Mouse (Mus musculus): ENCODE measurements around the gene Srgap1.

Gene Srgap1

DNA sequence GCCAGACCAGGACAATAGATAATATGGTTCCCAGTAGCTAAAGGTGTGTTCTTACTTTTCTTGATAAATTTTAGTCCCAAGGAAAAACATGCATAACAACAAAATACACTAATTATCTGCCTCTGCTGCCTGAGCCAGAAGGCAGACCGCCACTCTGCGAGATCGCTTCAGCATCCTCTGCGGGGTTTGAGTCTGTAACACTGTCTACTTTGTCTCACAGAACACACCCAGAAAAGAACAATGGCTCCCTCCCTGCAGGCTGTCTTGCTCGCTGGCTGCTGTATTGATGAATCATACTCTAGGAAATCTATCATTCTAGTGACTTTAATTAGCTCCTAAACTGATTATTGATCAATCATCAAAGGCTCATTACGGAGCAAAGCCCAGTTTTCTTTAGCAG, 164.7 kb downstream of the Srgap1 start:
- no peak for DNase-seq (ENCODE audit: low read depth, low spot score)

DNA sequence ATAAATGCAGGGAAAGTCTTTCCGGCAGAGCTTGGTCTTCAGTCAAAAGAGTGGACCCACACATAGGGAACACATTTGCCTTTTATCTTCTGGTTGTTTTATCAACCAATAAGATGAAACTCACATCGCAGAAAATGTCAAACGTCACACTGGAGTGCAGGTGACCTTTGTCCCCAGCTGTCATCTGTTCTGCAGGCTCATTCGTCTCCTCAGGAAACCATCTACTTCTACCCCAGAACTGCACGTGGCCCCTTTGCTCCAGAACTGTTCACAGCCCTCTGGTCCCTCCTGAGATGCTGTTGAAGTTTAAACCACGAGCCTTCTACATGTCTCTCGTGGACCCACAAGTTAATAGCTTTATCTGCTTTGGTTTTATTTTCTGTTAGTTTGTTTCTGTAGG, 168.3 kb downstream of the Srgap1 start:
- DNase-seq (ENCODE audit: low read depth, low spot score): no peak

DNA sequence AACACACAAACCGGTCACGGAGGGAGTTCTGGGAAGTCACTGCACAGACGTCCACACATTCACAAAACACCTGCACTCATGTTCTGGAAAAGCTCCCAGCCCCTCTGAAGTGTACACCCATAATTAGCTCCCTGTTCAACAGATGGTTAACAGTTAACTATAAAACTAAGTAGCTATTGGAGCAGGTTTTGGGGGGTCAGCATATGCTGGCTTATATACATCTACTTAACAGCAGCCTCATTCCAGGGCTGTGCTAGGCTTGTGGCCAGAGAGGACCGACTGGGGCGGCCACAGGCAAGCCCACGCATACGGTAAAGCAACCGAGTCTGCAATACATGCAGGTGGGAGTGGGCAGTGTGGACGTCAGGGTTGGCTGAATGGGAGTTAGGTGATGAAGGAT, 169.2 kb downstream of the Srgap1 start:
- no peak for DNase-seq (ENCODE audit: low read depth, low spot score)

DNA sequence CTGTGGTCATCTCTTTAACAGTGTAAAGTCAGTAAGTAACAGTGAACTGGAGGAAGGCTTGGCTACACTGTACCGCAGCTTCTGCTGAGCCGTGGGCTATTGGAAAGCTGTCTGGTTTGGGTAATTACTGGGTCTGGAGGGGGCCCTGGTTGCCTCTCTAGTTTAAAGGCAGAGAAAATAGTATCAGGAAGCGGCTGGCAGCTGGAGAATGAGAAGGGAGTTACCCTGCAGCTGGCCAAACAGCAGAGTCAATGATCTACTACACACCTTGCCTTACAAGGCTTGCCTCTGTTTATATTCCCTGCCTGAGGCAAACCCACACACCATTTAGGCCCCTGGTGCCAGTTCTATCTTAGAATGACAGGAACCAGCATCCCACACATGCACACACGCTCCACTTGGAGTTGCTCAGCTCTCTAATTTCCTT, 174.0 kb downstream of the Srgap1 start:
- no peak for DNase-seq (ENCODE audit: low read depth, low spot score)

DNA sequence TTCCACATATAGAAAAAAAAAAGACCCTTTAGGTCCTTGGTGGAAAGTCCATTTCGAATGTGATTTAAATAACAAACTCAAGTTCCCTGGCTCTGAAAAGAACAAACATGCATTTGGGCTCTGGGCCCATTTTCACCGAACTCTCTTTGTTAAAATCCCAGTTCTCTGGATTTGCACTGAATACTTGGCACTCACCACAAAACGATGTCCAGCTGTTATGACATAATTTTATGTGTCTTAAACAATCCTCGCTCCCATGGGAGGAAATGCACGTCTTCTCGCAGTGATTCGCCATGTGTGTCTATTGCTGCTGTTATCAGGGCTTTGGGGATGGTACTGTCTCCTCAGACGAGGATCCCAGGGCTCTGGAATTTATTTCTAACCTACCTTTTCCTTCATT, 177.2 kb downstream of the Srgap1 start:
- no peak for DNase-seq (ENCODE audit: low read depth, low spot score)

DNA sequence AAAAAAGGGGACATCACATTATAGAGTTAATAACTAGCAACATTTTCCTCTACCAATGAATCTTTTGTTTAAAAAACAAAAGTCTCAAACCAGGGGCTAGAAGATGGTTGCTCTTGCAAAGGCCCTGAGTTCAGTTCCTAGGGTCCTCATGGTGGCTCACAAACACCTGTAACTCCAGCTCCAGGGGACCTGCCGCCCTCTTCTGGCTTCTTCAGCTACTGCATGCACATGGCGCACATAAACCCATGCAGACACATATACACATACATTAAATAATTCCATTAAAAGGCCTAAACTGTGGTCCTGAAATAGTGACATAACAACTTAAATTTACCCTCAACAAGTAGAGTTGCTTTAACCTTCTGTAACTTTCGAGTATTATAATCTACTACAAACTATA, 178.9 kb downstream of the Srgap1 start:
- no peak for DNase-seq (ENCODE audit: low read depth, low spot score)

DNA sequence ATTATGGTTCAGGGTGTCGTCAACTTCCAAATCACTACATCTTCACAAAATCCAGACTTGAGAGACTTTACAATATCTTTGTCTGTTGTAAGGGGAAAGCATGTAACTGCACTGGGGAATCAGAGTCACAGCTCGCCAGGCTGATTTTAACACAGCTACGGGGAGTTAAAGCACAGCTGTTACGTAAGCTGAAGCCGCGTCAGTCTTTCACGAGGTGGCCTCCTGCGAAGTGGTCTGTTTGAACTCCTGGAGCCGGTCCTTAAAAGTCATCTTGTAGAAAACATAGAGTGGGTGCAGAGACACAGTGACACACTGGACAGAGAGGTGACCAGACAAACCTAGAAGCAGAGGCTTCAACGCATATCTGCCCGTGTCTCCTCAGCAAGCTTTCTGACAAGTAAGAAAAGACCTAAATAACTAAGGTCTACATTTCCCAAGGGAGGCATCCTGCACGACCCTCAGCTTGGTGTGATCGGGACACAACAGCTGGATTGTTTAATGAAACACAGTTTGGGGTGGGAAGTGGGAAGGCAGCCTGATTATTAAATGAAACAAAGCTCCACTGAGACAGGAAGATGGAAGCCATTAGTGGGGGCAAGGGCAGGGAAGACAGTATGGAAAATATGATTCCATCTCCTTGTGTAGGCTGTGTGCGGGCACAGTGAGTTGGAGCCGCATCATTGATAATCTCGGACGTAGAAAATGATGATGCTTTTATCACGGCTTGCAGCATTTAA, 181.4 kb downstream of the Srgap1 start:
- no peak for DNase-seq (ENCODE audit: low read depth, low spot score)

DNA sequence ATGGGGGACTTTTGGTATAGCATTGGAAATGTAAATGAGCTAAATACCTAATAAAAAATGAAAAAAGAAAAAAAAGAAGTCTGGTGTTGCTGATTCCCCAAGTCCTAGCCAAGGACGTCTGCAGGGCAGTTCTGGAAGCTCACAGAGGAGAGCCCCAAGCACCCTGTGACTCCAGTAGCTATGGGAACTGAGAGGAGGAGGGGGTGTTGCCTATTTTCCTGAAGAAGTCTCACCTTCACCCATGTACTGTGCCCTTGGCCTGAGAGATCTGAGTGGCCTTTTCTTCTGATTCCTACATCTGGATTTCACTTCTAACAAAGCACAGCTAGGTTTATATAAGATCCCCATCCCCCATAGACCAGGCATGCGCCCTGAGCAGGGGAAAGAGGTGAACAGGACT, 186.2 kb downstream of the Srgap1 start:
- DNase-seq (ENCODE audit: low read depth, low spot score): no peak

DNA sequence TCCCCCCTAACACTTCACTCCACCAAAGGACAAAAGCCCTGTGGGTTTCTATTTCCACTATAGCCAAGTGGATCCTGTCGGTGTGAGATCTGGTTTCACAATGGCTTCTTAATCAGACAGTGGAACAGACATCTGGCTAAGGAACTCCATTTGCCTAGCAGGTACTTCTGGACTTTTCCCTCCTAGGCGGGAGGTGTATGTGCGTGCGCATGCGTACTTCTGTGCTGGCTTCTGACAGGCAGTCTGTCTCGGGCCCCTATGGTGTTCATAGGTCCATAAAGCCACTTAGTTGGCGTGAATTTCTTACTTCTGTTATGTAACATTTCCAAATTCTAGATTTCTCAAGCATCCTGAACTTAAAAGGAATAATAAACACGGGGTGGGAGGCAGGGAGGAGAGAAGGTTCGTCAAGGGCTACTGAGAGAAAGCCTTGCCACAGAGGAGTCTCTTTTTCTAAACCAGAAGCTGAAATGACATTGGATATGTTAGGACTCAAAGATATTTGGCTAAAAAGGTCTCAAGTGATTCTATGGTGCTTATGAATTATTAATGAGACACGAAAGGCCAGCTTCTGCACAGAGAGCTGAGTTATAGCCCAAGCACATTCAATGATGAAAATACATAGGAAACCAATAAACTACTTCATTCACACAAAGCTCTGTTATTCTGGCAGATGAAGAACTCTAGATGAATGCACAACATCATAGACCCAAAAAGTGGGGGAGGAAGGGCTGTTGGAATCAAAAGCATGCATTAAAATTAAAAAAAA, 187.1 kb downstream of the Srgap1 start:
- DNase-seq (ENCODE audit: low read depth, low spot score): no peak

DNA sequence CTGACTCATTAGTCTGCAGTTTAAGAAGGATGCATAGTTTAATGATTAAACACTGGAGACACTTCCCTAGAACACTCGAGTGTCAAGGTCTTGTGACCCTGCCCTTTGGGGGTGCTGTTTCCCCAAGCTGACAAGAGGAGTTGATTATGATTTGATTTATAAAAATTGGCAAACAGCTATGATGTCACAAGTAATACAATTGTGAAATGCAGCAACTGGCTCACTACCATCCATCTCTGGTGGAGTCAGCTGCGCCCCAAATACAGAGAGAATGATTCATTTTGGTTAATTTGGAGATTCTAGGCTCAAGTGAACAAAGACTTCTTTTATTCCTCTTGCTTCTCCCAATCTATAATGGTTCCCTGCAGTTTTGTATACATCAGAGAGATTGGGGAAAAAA, 188.2 kb downstream of the Srgap1 start:
- DNase-seq (ENCODE audit: low read depth, low spot score): peak; percentile 33

DNA sequence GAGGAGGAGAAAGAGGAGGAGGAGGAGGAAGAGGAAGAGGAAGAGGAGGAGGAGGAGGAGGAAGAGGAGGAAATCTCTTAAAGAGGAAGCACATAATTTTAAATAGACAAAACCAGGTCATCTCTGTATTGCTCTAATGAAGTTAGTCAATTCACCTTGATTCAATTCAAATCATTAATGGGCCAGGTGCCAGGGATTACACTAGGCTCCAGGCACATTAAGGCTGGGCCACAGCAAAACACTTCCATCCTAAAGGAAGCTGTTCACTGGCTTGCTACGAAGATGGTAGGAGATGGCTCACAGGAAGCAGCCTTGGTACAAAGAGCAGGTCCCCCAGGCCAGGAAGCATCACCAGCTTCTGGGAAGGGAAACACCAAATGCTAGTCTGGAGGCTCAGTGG, 189.0 kb downstream of the Srgap1 start:
- DNase-seq (ENCODE audit: low read depth, low spot score): no peak

DNA sequence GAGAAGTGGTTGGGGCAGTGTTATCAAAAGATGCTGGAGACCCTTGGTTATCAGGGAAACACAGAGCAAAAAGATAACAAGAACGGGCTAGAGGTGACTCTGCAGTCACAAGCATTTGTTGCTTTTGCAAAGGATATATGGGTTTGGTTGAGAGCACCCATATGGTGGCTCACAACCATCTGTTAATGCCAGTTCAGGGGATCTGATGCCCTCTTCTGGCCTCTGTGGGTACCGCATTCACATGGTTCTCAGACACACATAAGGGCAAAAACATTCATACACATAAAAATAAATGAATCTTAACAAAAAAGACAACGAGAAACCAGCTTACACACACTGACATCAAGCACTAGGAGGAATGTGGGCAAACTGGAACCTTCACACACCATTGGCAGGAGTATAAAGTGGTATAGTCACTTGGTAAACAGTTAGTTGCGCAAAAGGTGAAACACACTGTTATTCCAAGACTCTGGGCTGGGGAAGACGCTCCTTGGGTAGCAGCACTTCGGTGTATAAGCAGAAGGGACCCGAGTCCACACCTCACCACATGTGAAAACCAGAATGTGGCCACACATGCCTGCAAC, 191.2 kb downstream of the Srgap1 start:
- DNase-seq (ENCODE audit: low read depth, low spot score): no peak

DNA sequence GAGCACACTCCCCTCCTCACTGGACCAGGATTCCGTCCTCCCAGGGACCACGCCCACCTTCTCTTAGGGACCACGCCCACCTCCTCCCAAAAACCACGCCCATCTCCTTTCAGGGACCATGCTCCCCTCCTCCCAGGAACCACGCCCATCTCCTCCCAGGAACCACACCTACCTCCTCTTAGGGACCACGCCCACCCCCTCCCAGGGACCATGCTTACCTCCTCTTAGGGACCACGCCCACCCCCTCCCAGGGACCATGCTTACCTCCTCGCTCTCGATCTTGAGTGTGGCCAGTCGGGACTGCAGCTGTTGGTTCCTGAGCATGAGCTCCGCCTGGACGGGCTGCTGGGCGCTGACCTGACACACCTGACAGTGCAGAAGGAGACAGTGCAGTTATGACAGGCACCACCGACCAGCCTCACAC, 193.7 kb downstream of the Srgap1 start:
- DNase-seq (ENCODE audit: low read depth, low spot score): peak; percentile 5

DNA sequence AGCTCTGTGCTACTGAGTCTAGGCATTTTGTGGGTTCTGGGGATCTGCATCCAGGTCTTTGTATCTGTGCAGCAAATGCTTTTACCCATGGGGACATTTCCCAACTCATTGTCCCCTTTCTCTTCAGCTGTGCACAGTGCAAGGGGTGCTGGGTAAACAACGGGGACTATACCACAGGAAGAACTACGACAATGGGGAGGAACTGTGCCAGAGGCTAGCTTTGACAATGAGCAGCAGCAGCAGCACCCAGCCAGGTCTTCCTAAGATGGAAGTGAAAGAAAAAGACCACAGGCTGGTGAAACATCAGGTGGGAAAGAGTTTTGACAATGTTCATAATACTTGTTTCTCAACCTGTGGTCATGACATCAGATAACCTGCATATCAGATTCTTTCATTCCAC, 197.6 kb downstream of the Srgap1 start:
- no peak for DNase-seq (ENCODE audit: low read depth, low spot score)

DNA sequence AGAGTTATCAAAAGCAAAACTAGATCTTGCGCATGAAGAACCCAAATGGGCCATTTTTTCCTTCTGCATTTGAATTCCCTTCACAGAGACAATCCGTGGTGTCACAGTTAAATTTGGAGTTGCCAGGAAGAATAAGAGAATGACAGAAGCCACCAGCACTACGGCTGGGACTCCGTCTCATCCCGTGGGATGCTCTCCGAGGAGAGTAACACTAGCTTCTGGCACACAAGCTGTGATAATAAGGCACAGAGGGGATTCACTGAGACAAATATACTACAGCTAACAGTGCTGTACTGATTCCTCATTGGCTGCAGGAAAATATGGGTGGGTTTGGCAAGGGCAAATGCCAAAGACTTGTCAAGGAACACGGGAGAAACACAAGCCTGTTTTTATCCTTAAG, 201.4 kb downstream of the Srgap1 start:
- no peak for DNase-seq (ENCODE audit: low read depth, low spot score)

DNA sequence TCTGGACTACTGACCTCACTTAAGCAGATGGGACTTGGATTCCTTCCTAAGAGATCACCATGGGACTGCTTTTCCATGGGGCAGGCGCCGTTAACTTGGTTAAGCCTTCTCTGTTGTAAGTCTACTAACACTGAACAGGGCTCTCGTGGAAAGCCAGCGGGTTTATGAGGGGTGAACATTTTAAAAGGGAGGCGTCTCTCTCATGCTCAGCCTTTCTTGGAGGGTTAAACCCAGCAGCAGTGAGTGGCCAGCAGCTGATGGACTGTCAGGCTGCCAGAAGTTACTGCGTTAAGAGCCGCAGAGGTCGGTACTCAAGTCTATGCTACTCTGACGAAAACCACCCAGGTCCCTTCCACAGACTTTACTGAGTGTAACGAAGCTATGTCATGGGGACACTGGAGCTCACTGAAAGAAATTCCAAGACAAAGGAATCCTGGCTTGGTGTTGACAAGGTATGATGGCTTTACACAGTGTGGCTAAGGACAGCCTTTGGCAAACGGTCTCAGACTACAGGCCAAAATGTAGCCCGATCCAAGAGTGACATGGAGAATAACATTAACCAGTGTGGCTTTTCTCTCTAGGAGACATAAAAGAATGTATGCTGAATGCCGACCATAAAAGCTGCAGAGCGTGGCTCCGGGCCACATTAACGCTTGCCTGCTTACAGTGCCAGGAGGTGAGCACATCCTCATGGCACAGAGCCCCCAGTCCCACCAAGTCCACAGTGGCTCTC, 209.8 kb downstream of the Srgap1 start:
- DNase-seq (ENCODE audit: low read depth, low spot score): peak; percentile 52

DNA sequence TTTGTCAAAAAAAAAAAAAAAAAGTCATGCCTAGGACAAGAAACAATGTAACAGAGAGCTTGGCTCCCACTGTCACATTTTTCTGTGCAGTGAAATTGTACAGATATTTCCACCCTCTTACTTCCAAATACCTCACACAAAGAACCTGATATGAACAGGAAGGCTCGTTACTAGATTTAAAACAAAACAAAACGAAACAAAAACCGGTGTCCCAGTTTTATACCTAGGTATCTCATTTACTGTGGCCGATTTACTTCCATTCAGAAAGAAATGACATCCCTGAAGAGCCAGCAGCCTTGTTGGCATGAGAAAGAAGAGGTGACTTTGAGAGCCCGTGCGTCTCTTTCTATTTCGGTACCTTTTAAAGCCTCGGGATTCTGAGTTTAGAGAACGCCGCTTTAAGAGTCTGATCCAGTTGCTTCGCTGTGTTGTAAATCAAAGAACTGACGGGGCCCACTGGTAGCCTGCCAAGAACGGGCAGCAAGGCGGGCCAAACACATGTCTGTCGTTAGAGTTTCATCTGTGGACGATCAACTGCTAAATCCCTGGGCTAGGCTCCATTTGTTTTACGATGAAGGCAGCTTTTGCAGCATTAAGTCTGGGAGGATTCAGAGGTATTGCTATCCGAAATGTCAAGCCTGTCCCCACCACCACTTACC, 210.5 kb downstream of the Srgap1 start:
- peak; percentile 86 for DNase-seq (ENCODE audit: low read depth, low spot score)

DNA sequence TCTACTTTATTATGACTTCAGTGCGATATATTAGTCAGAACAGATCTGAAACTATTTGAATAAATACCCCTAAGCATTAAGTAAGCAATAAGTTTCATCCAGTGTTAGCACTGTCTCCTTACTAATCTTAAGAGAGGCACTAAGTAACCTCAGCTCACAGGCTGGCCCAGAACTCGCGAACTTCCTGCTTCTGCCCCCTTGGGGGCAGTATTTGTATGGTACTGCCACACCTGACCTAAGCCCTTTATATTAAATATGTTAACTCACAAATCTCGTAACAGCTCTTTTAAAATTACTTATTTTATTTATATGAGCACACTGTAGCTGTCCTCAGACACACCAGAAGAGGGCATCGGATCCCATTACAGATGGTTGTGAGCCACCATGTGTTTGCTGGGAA, 213.7 kb downstream of the Srgap1 start:
- DNase-seq (ENCODE audit: low read depth, low spot score): no peak

DNA sequence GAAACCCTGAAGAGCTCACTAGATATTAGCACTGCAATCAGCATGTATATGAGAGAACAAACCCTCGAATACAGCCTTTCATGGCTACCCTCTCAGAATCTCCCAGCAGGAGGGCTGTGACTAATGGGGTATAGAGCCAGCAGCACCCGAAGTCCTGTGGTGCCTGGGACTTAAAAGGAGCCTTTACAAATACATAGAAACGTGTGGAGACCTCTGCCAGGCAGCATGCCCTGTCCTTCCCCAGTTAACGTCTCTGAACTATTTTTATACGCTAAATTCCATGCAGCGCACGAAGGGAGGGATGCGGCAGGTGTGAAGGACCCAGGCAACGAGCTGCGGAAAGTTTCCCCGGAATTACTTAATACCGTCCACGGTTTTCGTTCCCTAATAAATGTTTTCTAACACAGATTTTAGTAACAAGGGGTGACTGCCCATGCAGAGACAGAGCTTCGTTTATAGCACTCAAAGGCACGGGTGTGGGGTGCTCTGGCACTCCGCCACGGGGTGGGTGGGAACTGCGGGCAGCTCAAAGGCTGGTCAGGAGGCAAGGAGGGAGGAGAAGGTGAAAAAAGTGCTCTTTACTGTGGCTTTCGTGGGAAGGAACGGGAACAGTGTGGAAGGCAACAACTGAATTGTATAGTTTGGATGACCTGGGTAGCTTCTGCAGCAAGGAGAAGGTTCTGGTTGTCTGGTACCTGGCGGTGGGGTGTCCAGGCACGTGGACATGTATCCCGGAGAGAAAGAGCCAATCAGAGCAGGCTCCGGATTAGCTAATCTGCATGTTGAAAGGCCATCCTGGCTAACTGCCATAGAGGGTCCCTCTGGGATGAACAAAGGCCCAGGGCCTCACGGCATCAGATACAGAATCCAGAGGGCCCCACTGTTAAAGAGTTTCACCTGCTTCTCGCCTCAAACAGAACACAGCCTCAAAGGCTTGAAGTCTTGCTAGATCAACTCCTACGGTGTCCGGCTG, 216.5 kb downstream of the Srgap1 start:
- DNase-seq (ENCODE audit: low read depth, low spot score): no peak

DNA sequence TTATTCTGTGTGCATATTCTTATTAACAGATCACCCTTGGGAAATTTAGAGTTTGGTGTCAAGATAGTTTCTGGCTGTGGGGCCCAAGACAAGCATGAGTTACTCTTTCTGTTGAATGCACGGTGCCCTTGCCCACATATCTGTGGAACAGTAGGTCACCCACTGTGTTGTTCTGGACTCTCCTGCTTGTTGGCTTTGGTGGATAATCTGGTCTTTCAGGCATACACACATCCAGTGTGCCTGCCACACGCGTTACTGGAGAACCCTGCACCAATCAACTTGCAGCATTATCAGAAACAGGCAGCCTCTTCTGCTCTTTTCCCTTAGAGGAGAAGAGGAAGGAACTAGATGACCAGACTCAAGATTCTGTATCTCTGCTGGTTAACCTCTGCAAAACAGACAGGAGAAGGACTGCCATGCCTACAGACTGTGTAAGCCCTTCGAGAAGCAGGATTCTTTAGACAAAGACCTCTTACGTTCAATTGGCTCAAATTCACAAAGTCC, 217.3 kb downstream of the Srgap1 start:
- no peak for DNase-seq (ENCODE audit: low read depth, low spot score)

Measured in skeletal muscle tissue, adult 2 months (tissue).